Mouse (Mus musculus): ENCODE results near the gene Umad1.

The Umad1 gene

DNA sequence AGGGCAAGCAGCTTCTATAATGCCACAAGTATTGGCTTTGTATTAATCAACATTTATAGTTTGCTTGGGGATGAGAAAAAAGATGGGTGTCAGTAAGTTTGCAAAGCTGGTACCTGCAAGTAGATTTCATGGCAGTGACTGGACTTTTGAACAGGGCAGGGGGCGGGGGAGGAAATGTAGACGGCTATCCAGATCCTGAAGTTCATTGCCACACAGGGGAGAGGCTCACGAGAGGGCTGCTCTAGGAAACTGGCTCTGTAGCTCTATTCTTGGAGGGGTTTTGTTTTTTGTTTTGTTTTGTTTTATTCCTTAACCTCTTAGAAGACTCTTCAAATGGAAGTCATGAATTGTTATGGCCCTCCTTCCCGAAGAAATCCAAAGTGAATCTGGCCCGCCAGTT is 162.3 kb downstream of the Umad1 start:
- no peak for DNase-seq

DNA sequence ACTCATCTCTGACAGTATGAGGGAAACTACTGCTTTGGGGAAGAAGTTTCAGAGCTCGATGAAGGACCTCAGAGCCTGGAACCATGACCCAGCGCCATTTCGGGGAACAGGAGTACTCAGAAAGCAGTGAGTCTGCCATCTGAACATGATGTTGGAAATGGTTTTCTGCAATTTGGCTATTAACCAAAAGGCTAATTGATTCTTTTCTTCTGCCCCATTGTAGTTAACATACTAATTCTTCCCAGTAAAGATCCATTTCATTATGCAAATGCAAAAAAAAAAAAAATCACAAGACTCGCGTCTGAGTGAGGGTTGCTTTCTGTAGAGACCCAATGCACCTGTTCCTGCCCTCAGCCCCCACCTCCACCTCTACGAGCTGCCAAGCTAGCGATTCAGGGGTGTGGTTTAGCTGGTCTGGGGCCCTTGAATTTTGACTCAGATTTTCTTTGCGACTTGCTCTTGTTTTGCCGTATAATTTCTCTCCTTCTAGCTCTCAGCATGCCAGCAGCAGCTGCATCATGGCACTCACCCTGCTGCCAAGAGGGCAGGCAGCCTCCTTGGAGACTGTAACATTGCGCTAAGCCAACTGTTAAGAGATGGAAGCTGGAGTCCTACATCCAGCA is 163.0 kb downstream of the Umad1 start:
- peak; percentile 65 for DNase-seq

DNA sequence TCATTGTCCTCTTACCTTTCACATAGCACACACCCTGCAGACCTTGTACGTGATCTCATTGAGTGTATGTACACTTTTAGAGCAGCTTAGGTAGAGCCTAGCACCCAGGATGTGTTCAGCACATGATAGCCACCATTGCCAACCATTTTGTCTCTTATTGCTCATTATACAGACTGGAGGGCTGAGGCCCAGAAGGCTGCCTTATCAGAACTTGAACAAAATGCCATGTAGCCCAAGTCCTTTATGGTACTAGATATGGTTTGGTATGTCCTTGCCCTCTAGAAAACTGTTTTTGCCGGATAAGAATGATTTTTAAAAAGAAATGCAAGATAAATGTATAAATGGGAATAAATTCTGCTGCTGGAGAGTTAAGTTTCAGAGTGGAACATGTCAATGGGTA is 164.1 kb downstream of the Umad1 start:
- no peak for DNase-seq

DNA sequence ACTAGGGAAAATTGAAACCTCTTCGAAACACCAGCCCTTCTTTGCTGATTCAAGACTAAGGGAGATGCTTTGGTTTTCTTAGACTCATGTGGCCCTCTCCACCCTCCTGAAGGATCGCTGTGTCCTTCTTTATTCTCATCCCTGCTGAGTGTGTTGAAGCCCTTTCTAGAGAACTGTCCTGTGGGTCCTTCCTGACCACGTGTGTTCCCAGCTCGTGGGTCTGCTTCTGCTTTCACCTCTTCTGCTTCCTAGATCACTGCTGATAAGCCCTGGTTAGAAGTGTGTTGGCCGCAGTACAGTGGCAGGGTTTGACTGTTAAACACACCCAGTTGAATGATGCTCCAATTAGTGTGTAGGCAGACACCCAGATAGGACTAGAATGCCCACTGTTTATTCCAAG is 168.6 kb downstream of the Umad1 start:
- no peak for DNase-seq

DNA sequence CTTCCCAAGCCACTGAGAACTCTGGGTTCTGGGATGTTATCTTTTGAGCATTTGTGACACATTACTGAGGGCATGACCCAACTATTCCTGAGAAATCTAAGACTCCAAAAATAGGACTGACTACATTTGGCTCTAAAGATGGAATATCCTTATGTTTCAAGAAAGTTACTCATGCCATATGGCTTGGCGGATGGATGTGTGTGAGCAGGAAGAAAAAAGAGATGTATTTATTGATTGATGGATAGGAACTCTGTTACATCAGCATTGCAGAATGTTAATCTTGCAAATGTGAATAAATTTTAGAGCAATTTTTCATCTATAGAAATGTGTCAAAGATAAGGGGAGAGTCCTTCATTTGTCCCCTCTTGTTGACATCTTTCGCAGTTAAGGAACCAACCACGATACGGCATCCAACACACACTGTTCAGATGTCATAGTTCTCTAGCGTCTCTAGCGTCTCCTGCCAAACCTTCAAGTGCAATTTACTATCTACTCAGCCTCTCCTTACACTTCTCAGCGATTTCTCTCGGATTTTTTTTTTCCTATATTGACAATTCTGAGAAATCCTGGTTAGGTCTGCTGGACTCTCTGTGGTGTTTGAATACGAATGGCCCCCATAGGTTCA is 171.6 kb downstream of the Umad1 start:
- DNase-seq: no peak

DNA sequence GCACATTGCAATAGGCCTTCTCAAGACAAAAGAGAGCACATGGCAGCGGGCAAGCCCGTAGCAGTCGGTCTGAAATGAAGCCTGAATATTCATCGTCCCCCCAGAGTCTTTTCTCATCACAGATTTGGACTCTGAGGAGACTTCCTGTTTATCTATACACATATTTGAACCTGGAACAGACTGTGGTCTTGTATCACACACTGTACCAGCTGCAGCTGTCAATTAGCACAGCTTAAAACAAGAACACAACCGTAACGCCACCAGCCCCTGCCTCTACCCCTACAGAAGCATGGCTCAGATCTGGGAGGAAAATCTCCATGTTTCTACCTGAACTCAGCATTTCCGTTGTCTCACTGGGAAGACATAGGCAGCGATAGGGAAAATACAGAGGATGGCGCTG is 174.1 kb downstream of the Umad1 start:
- peak; percentile 45 for DNase-seq

DNA sequence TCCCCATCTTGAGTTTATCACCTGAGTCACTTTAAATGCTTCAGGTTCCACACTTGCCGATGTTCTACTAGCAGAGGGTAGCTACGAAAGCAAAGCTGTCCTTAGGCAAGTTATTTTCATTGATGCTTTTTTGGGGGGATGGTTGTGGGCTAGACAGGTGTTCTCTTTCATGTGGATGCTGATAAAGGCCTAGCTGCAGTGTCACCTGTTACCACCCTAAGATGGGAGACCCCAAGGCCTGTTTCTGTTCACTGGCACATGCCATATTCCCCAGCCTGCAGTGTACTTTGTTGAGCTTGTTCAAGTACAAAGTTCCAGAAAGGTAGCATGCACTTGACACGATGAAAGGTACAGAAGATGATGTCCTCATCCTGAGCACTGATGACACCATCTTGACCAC is 178.8 kb downstream of the Umad1 start:
- no peak for DNase-seq

DNA sequence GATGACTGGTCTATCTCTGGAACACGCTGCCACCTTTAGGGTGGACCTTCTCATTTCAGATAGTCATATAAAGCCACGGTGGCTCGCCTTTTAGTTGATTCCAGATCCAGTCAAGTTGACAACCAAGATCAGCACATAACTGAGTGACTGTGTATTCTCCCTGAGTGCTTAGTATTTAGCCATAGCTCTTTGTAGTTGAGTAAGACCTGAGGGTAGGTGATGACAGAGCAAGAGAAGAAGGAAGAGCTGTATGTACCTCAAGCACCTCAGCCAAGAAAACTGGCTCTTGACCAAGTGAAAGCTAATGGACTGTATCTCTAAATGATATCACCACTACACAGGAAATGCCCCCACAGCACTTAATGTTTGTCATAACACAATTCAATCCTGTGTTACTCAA is 182.7 kb downstream of the Umad1 start:
- no peak for DNase-seq

DNA sequence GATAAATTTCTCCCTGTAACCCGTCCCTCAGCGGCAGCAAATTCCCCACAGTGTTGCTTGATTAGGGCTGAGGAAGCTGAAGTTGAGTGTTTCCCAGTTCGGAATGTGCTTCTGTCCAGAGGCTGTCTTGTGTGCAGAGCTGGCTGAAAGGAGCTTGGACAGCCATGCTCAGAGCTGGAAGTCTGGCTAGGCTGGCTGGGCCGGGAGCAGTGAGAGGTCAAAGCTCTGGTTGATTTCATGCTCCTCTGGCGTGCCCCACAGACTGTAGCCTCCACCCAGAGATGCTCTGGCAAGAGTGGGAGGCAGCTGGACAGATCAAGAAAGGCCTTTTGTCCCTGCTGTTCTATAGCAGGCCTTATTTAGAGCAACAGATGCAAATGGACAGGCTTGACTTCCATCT is 187.7 kb downstream of the Umad1 start:
- no peak for DNase-seq

DNA sequence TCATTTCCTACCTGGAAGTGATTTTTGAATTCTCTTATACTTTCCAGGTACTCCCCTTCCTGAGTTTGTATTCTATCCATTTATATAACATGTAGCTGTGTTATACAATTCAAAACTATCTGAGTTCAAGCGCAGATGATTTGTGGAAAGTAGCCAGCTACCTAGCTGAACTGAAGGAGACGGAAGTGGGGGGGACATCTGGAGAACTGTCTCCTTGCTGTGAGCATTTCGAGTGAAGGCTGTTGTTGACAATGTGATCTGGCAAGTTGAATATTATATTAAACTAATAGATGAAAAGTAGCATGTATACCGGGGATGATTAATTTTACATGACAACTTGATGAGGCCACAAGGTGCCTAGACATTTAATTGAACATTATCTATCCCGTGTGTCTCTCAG is 196.5 kb downstream of the Umad1 start:
- no peak for DNase-seq

DNA sequence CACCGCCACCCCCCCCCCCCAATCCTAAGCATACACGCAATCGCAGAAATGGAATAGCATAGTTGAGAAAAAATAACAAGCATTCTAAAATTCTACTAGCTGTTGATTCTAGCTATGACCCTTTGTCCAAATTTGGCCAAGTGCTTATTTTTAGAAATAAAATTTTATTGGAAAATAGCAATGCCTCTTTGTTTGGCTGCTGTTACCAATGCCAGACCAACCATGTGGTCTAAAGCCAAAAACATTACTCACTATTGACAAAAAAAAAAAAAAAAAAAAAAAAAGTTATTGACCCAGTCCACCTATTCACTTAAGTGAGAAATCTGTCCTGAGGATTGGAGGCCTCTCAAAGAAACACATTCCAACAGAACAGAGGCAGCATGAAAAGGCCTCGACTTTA is 199.5 kb downstream of the Umad1 start:
- DNase-seq: no peak

DNA sequence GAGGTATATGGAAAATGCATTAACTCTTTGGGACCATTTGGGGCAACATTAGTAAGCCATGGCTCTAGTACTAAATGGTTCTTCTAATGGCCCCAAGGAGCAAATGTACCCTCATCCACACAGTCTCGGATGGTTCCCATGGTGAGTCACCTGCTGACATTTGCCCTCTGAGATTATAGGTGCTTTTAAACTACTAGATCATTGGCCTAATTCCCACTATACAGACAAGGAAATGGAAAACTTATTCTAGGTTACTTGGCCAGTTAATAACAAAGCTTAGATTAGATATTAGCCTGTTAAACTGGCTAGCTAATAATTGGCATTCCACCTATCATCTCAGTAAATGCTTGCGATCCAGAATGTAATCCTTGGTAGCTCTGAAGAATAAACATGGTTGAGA is 203.4 kb downstream of the Umad1 start:
- no peak for DNase-seq

DNA sequence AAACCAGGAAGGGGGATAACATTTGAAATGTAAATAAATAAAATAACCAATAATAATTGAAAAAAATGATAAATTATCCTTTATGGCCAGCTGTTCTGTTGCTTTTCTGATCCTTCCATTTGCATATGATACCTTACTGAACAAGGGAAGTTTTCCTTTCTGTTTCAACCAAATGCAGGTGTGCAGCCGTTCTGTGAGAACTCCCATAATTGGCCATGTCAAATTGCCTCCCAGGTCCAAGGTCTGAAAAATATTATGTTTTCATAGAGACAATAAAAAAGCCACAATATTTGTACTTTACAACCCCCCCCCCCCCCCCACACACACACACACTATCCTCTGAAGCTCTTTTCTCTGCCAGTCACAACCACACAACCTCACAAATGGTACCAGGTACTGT is 206.3 kb downstream of the Umad1 start:
- DNase-seq: no peak

DNA sequence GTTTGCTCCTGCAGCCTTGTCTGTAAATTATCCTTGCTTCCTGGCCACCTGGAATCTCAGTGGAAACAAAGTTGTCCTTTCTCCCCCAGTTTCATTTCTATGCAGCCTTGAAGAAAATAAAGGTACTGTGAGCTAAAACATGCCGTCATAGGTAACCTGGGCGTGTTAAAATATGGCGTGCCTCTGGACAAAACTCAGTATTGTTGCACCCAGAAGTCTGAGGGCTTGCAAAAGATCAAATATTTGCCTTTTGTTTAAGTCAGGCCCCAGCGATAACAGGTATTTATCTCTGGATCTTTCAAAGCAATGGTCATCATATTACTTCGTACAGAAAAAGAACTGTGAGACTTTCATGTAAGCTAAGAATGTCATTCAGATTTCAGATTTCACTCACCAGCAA is 206.9 kb downstream of the Umad1 start:
- DNase-seq: no peak

DNA sequence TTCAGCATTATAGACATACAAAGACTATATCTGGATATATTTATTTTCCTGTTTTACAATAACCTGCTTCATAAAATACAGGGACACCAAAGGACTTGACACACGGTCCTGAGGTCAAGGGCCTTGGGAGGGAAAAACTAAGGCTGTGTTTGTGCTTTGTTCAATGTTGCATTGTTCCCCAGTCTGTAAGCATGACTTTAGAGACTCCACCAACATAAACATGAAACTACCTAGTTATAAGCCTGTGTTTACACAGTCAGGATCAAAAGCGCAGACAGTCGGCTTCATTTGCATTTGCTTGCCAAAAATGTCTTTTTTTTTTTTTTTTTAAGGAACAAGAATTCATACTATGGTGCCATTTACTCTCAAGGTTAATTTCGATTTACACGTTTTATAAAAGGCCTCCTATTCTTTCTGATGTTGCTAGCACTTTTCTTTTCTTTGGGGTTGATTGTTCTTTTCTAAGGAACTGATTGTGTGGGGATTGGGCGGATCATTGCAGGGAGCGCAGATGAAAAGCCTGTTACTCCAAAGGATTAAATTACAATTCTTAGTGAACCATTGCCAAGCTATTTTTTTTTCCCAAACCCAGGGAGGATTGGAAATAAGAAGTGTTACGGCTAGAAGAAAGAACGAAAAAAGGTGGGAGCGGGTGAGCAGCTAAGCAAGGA is 208.7 kb downstream of the Umad1 start:
- DNase-seq: no peak

DNA sequence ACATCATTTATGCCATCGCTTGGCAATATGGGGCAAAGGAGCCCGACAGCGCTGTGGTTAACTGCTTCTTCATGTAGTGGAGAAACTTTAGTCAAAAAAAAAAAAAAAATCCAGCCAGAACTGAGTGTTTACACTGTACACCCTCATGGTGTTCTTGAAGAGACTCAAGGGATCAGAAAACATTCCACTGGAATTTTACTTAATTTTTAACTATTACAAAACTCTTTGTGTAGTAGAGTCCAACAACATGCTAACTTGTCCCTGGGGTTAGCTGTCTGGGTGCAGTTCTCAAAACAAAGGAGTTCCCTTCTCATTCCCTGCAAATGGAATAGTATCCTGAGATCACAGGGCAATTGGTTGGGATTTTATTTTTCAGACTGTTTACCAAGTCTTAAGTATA is 210.8 kb downstream of the Umad1 start:
- DNase-seq: no peak

DNA sequence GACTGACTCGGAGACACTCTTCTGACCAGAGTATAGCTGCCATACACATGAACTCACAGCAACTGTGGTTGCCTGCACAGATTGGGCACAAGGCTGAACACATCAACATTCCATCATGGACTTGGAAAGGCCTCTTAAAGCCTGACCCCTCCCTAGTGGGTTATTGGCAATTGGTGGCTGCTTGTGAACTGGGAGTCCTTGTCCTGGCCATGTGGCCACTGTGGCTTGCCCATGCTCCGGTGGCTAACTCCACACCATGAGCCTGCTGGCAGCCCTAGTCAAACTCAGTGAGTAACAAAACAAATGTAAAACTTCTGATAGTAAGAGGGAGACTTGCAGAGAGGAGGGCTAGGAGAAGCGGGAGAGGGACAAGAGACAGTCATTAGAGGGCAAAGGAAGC is 213.0 kb downstream of the Umad1 start:
- DNase-seq: no peak

DNA sequence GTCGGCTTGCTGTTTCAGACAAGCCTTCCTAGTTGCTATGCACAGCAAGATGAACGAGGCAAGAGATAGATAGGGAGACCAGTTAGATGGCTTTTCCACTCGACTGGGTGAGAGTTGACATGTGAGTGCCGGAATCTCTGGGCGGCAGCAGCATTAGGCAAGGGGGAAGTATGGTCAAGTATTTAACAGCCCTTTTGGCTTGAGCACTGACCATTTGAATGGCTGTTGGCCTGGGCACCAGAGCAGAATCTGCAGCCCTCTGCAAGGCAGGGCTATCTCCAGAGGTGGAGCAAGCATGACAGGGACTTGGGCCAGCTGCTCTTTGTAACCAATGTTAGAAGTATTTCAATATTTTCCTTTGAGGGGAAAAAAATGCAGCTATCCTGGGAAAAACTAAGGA is 213.8 kb downstream of the Umad1 start:
- DNase-seq: no peak

DNA sequence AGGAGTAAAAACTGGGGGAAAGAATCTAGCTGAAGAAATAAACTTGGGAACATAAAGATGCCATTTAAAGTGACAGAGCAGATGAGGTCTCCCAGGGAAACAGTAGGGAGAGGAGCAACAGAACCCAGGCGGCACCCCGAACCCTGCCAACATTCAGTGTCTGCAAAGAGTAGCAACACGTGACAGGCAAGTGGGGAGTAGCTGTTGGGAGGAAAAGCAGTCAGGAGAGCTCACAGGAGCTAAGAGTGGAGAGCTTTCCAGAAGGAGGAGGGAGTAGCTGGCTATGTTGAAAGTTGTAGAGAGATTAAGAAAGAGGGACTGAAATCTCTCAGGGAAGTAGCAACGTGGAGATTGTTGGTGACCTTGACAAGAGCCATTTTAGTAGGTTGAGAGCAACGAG is 214.4 kb downstream of the Umad1 start:
- DNase-seq: no peak

DNA sequence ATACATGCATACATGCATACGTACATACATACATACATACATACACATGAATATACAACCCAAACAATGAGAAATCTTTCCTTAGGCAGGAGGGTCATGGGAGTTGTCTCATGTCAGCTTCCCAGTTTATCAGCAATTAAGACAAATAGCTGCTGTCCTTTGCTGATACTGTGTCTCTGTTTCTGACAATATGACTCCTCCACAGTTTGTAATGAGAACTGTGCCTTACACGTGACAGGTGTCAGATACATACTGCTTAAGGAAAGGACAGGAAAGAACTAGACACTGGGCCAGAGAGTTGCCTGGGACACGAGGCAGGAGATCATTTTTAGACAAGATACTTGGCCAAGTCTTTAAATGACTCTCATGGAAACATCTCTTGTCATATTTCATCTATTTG is 215.2 kb downstream of the Umad1 start:
- no peak for DNase-seq

DNA sequence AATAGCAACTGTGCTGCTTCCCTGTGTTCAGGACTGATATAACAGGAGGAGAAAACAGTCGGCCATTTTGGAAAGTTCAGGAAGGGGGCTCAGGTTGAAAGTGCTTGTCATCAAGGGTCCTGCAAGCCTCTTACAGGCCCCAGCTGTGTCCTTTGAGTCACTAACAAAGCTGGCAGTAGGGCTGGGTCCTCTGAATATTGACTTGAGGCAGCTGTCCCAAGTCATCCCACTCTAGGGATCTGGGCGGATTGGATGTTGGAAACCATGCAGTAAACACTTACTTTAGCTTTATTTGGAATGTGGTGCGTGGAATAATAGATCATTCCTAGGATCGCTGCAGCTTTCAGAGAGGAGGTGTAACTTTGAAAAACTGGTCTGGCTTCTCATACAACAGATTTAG is 215.7 kb downstream of the Umad1 start:
- no peak for DNase-seq

DNA sequence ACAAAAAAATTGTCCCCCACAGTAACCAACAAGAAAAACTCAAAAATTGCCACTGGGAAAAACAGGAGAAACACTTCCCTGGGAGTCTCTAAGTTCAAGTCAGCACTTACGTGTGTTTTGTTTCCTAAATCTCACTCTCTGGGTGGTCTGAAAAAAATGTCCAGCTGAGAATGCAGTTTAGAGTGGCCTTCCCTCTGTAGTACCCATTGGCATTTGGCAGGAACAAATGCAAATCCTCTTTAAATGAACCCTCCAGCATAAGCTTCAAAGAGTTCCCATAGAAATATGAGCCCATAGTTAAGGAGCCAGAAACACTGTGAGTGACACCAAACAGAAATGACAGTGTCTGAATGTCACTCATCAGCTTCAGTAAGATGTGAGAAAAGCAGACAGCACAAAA is 220.1 kb downstream of the Umad1 start:
- DNase-seq: no peak

DNA sequence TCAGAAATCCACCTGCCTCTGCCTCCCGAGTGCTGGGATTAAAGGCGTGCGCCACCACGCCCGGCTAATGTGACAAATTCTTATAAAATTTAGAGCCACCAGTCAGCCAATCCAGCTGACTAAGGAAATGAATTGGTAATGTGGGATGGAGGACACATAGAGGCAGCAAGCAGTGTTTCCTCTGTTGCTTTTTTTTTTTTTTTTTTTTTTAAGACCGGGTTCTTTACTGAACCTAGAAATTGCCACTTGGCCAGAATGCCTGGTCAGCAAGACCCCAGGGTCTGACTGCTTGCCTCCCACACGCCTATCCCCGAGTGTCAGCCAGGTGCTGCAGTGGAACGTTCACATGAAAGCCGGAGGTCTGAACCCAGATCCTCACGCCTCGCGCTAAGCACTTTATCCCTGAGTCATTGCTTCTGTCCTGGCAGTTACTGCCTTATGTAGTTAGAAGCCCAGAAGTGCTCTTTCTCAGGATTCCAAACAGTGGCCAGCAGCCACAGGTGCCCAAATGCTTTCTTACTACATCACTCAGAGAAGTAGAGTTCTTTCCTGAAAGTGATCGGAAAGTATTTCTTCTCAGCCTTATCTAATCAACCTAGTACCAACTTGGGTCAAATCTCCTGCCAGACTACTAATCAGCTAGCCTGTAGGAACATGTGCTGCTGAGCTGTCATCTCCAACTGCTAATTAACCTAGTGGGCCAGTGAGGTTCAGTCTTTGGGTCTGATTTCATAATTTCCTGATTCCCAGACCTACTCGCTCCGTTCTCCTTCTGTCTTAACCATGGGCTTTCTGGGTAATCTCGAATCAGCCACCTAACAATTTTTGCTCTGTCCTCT is 225.6 kb downstream of the Umad1 start:
- DNase-seq: peak; percentile 65
